Mouse (Mus musculus) B cell, adult 62 days (primary cell): ENCODE data around the gene Zbtb1. TPM values are rescaled to one million over a fixed set of nuclear protein-coding genes. Genes with fewer than 3 reads are reported as not detected.

ENCODE experiments used
- total RNA-seq: library from RNA; stranded (reverse); gene quantifications from 4 replicates; pipeline ENCODE4 v1.2.4, GENCODE M21; 2023

Zbtb1 gene
- total RNA-seq: 15.8 to 16.7 TPM (median 16.4 TPM) in 4 replicates

GRCm38 (mm10) chr12:76369978-76370830 lies at the start of gene Zbtb1:
TSS of gene Zbtb1 (plus strand) at chr12:76370266.

GRCm38 (mm10) chr12:76324679-76325431 lies 45.2 kb upstream of the Zbtb1 start, which contains the start of gene Akap5:
TSS of gene Akap5 (plus strand) at chr12:76324891.

GRCm38 (mm10) chr12:76369206-76369977 lies 674 bp upstream of the Zbtb1 start, which contains the start of gene Zbtb25:
TSS of gene Zbtb25 (minus strand) at chr12:76369602.

GRCm38 (mm10) chr12:76403886-76404537 lies 33.9 kb downstream of the Zbtb1 start, which contains the start of gene Hspa2:
TSS of gene Hspa2 (plus strand) at chr12:76404176.

GRCm38 (mm10) chr12:76417433-76417854 lies 47.4 kb downstream of the Zbtb1 start, which contains the start of gene Ppp1r36:
TSS of gene Ppp1r36 (plus strand) at chr12:76417538.

Other genes starting within 250 kb of the Zbtb1 start
- 0.16 to 0.39 TPM in 2 of 4 replicates, not detected in the others for gene Esr2, start 193.0 kb upstream of the Zbtb1 start, total RNA-seq
- gene Tex21, start 123.5 kb upstream of the Zbtb1 start, total RNA-seq: 0.78 to 1.1 TPM (median 0.80 TPM) in 4 replicates
- 55.8 to 62.5 TPM (median 61.1 TPM) in 4 replicates for gene Mthfd1, start 115.0 kb upstream of the Zbtb1 start, total RNA-seq
- gene Akap5, start 45.4 kb upstream of the Zbtb1 start, total RNA-seq: 1.4 to 2.0 TPM (median 1.8 TPM) in 4 replicates
- gene Zbtb25, start 664 bp upstream of the Zbtb1 start, total RNA-seq: 32.4 to 42.1 TPM (median 40.0 TPM) in 4 replicates
- gene Hspa2, start 33.9 kb downstream of the Zbtb1 start, total RNA-seq: 13.3 to 15.9 TPM (median 14.7 TPM) in 4 replicates
- gene Ppp1r36, start 47.3 kb downstream of the Zbtb1 start, total RNA-seq: not detected in 4 replicates
- gene Plekhg3, start 160.6 kb downstream of the Zbtb1 start, total RNA-seq: 27.0 to 33.7 TPM (median 28.5 TPM) in 4 replicates